Mouse (Mus musculus): ENCODE measurements around the gene Med12l. TPM values are rescaled to one million over a fixed set of nuclear protein-coding genes. Genes with fewer than 3 reads are reported as not detected.
"Not testable (repeated sequence)": the region's sequence is repeated elsewhere in the genome, so short reads cannot be mapped to it uniquely, and the experiment has no call there.

The Med12l gene
- total RNA-seq, 1 experiment from 2014 or later: 14.4 TPM

DNA sequence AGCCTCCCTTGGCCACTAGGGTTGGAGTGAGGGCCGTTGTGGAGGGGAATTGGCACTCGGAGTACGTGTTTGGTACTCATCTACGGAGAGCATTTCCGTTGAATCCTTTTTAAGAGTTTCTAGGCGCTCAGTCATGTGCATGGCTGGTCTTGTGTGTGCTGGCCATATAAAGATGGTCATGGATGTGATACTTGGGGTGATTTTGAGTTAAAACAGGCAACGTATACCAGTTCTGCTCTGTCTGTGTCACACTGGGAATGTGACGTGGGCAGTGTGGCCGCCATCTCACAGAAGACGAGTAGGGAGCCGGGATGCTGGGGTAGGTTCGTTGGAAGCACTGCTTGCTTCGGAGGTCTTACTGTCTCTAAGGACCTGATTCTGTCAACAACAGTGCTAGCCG, 17.3 kb downstream of the Med12l start:
- no peak for DNase-seq

DNA sequence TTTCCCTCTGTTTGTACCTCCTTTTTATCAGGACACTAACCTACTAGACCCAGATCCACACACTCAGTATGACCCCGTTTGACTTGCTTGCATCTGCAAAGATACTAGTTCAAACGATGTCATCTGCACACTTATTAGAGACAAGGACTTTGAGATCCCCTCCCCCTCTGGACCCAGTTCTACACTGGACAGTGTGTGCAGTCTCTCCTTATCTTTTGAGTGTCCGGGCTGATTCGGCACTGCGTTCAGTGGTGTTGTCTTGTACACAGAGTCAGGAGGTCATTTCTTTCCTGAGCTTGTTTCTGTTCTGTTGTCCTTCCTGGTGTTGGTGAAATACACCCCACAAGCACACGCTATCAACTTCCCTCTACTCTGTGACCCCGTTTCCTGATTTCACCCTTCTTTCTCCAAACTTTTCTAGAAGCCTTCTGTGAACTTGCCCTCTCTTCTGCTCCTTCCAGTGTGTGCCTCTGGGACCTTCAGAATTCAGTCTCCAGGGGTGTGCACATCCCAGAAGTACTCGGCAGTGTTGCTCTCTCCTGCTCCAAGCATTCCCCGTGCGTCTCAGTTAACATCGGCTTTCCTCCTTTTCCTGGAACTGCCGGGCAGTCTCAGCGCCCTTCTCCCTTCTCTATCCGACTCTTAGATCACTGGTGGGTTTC, 19.0 kb downstream of the Med12l start:
- no peak for DNase-seq

DNA sequence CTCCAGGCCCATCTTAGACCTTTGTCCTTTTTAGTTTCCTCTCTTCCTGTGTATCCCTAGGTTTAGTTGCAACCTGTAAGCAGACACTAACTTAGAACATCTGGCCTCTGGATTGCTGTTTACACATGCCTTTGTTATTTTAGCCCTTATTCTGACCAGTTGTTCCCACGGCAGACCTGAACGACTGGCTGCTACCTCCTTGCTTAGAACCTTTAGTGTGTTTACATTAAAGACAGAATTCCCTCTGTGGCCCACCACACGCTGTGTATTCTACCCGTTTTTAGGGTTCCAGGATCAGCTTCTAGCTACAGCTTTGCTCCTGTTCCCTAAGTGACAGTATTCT, 19.5 kb downstream of the Med12l start:
- no peak for DNase-seq

DNA sequence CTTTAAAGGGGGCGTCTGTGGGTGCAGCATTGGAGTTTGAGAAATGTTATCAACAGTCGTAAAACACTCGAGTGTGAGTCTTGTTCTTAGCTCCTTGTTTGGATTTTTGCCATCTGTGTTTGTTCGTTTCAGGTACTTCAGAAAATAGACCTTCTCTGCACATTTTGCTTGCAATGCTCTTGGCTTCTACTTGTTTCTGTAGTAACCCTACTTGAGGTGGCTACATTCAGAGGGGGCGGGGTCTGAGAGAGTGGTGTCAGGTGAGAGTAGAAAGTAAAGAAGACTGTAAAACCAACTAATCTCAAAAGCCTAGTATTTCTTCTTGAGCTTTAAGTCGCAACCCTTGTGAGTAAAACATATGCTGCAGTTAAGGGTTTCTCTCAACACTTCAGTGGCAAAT, 23.1 kb downstream of the Med12l start:
- DNase-seq: no peak

DNA sequence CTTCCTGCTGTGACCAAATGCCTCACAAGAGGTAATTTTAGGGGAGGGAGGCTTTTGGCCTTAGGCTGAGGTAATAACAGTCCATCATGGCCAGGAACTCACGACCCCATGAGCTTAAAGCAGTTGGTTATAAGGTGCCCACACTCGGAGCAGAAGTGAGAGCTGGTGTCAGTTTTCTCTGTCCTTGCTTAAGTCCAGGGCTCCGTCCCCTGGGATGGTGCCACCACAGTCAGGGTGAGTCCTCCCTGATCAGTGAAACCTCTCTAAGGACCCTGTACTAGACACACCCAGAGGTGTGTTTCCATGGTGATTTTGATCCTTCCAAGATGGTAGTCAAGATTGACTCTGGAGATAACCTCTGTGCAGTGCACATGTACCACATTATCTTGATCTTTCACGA, 25.4 kb downstream of the Med12l start:
- no peak for DNase-seq

DNA sequence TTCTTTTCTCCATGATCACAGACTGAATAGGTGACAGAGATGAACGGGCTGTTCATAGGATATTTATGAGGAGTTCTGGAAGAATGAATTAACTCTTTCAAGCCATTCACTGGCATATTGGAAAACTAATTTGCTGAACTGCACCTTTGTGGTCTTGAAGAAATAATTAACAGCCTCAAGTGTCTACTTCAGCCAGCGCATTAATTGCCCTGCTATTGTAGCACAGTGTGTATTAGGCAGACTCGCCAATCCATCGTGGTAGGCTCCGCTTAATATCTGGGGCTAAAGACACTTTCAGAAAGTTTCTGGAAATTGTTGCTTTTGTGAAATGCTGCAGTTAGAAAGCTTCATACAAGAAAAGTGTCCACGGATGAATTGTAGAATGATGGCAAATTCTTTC, 35.9 kb downstream of the Med12l start:
- no peak for DNase-seq

DNA sequence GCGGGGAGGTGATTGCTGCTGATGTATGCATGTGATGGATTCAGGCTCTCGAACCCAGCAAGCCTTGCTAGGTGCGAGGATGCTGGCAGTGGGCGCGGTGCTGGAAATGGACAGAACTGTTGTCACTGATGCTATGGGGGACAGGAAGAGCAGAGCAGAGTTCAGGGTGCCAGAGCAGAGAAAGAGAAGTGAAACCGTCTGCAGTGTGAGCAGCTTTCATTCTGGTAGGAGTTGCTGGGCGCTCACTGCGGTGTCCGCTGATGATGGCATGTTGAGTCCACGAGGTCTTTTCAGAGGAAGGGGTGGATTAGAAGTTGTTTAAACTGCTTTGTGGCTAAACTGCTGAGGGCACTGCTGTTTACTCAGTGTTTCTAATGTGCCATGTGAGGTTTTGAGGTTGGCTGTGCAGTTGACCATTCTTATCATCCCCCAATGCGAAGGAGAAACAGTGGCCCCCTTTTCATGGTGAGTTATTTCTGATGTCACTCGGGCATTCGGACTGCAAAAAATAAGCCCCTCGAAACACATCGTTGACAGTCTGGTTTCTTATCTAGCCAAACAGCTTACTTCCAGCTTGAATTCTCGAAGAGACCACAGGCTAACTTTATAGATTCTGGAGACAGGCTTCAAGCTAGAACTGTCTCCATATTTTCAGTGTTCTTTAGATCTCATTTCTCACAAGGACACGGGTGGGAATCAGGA, 49.4 kb downstream of the Med12l start:
- DNase-seq: no peak

DNA sequence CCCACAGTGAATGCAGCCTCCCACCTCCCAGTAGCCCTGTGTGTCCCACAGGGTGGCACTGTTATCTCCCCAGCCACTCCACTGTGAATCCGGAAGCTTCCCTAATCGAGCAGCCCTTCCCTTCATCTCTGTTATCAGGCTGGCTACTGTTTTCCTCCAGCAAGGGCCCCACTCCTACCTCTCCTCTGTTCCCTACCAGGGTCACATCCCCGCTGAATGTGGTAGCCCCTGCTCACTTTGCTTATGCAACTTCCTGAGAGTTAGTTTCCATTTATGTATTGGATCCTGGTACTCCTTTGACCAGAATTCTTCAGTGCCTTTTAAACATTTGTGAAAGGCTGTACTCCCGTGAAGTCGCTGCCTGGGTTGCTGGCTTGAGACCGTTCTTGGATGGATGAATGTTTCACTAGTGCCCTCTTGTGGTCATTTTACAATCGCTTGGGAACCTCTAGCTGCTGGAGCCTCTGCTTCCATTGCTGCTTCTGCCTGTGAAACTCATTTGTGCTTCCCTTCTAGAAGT, 53.5 kb downstream of the Med12l start:
- peak; percentile 76 for DNase-seq

DNA sequence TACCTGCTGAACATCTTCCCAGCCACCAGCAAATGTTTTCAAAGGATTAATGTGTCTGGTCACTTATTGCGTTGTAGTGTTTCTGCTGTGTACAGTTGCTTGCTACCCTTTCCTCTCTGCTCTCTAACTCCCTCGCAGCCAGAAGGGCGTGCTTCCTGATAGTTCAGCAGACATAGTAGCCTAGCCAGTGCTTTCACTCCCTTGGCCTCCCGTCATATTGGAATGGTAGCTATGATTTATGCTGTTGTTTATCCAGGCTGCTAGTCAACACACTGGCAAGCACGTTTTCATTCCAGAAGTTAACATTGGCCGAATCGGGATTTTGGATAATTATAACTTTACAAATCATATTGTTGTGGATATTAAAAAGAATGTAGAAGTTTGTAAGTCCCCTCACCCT, 54.5 kb downstream of the Med12l start:
- DNase-seq: no peak

DNA sequence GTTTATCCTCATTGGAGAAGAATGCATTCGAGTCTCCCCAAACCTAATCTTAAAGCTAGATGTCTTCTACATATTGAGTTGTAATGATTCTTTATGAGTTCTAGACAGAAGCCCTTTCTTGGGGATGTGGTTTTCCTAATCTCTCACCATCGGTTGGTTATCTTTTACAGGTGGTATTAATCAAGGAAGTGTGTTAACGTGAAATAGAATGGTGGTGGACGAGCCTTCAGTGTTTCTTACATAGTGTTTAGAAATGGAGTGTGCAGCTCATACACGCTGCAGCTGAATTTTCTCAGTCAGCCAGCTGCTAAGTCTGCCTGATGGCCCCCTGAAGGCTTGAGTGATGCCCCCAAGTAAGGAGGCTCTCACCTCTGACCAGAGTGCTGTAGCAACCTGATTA, 56.5 kb downstream of the Med12l start:
- DNase-seq: no peak

DNA sequence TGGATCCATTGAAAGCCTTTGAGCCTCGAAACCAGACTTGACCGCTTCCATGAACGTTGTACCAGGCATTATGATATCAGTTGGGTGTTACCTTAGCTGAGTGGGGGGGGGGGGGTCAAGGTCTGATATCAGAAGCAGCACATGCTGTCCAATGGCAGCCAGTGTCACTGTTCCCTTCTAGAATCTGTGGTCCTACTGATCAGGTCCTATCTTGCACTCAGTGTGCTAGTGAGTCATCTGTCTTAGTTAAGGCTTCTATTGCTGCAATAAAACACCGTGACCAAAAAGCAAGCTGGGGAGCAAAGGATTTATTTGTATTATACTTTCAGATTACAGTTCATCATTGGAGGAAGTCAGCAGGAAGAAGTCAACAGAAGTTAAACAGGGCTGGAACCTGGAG, 57.8 kb downstream of the Med12l start:
- DNase-seq: no peak

DNA sequence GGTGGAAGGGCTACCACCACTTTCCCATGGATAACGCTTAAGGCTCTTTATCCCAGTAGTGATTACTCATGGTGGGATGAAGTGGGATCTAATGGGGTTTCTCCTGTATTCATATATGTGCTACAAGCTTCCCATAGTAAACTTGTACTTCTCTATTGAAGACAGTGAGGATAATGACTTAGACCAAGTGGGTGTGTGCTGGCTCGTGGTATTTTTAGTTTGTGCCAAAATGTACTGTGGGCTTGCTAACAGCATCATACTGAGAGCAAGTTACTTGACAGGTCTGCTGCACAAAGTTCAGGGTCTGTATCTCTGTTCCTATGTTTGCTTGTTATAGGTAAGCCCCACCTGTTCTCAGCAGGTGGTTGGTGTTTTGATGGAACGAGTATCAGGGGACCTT, 60.3 kb downstream of the Med12l start:
- no peak for DNase-seq

DNA sequence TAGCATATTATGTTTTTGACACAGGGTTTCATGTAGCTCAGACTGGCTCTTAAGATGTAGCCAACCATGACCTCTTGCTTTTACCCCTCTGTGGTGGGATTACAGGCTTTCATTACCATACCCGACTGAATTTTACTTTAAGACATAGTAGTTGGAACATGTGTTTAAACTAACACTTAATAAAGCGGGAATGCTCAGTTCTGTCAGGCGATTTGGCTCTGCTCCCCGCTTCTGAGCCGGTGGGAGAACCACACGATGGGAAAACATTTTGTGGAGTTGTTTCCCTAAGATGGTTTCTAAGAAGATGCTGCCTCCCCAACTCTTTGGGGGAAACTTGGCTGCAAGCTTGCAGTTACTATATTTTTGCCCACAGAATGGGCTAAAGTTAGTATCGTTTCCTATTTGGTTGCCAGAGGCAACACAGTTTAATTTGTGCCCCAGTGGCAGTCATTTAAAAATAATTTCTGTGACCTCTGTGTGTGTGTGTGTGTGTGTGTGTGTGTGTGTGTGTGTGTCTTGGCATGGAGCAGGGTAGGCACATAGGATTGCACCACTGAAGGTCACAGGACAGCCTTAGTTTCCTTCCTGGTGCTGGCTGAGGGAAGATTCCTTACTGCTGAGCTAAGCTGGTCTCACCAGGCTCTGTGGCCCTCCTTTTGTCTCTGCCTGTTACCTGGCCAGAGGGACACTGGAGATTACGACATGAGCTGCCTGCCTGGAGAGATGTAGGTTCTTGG, 61.1 kb downstream of the Med12l start:
- DNase-seq: no peak

DNA sequence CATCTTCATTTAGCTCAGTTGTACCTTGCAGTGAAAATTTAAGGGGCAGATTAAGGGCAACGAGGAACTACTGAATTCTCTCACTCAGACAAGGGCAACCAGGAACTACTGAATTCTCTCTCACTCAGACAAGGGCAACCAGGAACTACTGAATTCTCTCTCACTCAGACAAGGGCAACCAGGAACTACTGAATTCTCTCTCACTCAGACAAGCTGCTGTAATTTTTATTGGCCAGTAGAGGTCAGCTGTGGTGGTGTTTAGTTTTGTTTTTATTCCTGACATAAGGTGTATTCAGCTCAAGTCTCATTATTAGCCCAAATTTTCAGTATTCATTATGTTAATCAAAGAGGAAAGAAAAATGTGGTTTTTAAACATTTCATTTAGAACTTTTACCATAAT, 63.4 kb downstream of the Med12l start:
- not testable (repeated sequence) for DNase-seq

DNA sequence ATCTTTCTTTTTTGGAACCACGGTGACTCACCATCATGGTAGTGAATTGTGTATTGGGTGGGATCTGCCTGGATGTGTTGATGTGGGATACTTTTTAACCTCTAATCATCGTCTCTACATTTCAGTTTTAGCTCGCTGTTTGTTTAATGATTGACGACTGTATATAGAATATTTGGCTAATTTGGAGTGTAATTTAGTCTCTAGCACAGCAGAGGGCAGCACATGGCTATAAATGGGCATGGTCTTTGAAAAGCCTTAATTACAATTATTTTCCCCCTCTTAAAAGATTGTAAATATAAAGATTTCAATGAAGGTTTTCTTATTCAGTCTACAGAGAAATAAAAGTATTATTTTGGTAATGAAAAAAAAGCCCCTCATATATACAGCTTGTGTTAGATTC, 71.7 kb downstream of the Med12l start:
- DNase-seq: no peak

DNA sequence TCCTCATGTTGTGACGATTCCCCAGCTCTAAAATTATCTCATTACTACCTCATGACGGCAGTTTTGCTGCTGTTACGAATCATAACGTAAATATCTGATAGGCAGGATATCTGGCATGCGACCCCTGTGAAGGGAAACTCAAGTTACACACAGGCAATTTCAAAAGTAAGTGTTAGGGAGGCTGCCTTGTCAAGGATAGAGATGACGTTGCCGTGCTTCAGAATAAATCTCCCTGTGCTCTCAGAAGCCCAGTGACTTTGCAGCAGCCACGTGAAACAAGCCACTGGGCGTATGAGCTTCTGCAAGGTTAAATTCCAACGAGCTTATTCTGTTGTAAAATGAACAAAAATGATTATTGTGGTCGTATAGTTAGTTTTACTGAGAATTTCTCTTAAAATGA, 73.0 kb downstream of the Med12l start:
- peak; percentile 40 for DNase-seq

DNA sequence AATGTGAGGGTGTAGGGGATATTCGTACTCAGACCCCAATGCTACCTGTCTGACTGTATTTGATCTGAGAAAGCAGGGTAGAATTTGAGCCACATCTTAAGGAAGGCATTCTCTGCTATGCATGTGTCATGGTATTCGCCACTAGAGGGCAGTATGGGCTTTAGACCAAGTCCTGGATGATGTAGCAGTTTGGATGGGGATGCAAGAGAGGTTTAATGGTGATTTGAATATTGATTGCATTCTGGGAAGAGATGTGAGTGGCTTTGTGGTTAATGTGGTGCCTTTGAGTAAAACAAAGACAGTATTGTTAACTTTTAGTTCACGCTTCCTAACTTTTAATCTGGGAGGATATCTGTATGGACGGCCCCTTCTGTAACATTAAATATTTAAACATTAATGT, 73.7 kb downstream of the Med12l start:
- DNase-seq: peak; percentile 78

DNA sequence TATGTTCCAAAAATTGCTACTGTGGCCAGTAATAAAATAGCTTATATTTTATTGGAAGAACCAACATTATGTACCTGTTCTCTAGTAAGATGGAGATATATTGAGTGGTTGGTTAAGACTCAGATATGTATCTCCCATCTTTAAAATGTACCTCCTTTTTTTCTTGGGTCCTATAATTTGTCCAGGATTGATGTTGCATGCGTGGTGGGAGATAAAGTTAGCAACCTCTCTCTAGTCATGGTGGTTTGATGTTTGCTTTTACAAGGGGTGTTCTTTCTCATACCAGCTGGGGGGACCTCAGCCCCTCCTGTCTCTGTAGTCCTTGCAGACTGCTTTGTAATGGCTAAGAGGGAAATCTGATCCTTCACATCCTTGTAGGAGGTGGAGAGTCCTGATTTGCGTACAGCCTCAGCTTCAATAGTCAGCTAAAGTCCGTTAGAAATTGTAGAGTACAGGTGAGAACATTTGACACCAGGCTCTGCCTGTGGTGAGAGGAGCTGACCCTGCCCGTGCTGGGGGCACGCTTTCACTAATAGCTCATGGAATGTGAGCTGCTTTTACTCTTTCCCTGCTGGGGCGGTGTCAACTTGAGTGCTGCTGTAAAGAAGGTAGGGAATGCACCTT, 74.8 kb downstream of the Med12l start:
- no peak for DNase-seq

DNA sequence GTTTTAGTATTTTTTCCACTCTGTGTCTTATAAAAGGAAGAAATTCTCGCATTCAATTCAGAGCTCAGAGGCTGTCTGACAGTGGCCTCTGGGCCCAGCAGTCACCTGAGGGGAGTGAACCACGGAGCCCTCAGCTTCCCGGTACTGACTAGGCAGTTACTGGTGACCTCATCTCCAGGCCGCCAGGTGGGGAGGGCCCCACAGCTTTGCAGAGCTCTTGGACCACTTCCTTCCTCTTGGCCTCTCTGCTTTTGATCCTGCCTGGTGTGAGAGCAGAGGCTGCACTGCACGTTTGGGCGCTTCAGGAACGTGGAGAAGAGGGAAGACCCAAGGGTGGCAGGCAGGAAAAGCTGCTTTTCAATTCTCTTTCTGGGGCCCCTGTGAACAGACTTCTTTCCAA, 75.3 kb downstream of the Med12l start:
- DNase-seq: peak; percentile 16

DNA sequence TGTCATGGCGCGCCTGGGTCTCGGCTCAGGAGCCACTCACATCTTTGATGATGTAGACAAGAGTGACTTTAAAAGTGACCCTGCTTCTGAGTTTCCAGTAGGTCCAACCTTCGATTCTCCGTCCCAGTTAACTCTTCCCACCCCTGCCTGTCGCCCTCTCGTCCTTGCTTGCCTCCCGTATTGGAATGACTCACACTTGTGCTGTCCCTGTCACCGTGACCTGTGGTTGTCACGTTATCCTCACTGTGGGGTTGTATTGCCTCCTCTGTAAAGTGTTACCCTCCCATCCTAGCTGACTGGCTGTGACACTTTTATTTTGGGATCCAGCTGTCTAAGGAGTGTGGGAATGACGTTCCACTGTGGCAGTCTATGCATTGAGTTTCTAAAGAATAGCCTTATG, 87.1 kb downstream of the Med12l start:
- peak; percentile 35 for DNase-seq

DNA sequence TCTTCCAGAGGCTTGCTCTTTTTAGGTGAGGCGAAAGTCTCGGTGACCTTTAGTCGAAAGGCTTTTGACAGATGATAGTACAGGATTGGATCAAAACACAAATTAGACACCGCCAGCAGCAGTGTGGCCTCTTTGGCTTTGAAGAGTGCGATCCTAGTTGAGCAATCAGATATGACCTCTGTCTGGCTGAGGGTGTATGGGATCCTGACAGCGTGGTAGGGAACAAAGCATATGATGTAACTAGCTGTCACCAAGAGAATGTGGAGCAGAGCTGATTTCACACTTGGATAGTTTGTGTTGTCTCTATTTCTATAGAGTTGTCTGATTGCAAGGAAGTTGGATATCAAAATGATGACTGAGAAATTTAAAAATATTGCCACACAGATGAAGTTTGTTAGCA, 91.8 kb downstream of the Med12l start:
- peak; percentile 15 for DNase-seq

DNA sequence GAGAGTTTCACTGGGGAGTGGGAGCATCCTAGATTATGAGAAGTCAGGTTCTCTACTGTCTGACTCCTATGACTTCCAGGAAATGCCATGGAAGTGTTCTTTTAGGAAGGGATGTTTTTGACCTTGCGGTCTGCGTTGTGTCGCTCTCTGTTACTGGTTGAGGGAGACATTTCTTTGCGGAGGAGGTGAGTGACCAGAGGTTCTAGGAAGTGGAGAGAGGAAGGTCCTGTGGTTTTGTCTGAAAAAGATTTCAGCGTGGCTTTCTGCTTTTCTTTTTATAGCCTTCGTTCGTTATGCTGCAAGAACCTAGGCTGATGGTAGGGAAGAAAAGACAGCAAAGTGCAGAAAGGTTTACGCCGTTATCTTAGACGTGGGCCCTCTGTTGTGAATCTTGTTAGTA, 92.9 kb downstream of the Med12l start:
- DNase-seq: no peak

Measured in adrenal gland, postnatal 14 days (tissue).